Mouse (Mus musculus) intestine, embryonic 14.5 days (tissue): Measurements from ENCODE around the gene Gja5. TPM values are rescaled to one million over a fixed set of nuclear protein-coding genes. Genes with fewer than 3 reads are reported as not detected.
"Not testable (repeated sequence)": the region's sequence is repeated elsewhere in the genome, so short reads cannot be mapped to it uniquely, and the experiment has no call there.

Source experiments
- ATAC-seq: fragments of 200-750 bp; cut with Nextera tagmentation; replicated peaks from 2 replicates; pipeline ENCODE4 v1.8.0; 2017; ENCODE audit warnings: low read depth, moderate number of reproducible peaks, moderate TSS enrichment, moderate library complexity; ENCODE audit not compliant: low FRiP score, low TSS enrichment
- DNase-seq: peaks from one replicate; pipeline ENCODE4 v3.0.0-alpha.2; 2018; ENCODE audit warnings: low spot score
- H3K27ac ChIP-seq: fragments of 300-500 bp; sonication (generic); 2 replicates; pipeline ENCODE4 v1.5.1; 2014; ENCODE audit warnings: low read depth, mild to moderate bottlenecking, control low read depth
- H3K27me3 ChIP-seq: fragments of 300-500 bp; sonication (generic); replicated peaks from 2 replicates; pipeline ENCODE4 v1.6.1; 2014; ENCODE audit warnings: low read length, control low read depth; ENCODE audit not compliant: control insufficient read depth, insufficient read depth
- H3K36me3 ChIP-seq: fragments of 300-500 bp; sonication (generic); 2 replicates; pipeline ENCODE4 v1.6.1; 2014; ENCODE audit warnings: low read length, control low read depth; ENCODE audit not compliant: control insufficient read depth, insufficient read depth
- H3K4me1 ChIP-seq: fragments of 300-500 bp; sonication (generic); replicated peaks from 2 replicates; pipeline ENCODE4 v1.6.1; 2014; ENCODE audit warnings: low read length, control low read depth, mixed read lengths; ENCODE audit not compliant: control insufficient read depth, insufficient read depth
- H3K4me2 ChIP-seq: fragments of 300-500 bp; sonication (generic); 2 replicates; pipeline ENCODE4 v1.6.1; 2014; ENCODE audit warnings: low read length
- H3K4me3 ChIP-seq: fragments of 300-500 bp; sonication (generic); 2 replicates; pipeline ENCODE4 v1.5.1; 2014; ENCODE audit warnings: low read depth, low read length, control low read depth, mixed read lengths
- H3K9ac ChIP-seq: fragments of 300-500 bp; sonication (generic); 2 replicates; pipeline ENCODE4 v1.6.1; 2014; ENCODE audit warnings: mild to moderate bottlenecking, low read length
- H3K9me3 ChIP-seq: fragments of 300-500 bp; sonication (generic); 2 replicates; pipeline ENCODE4 v1.6.1; 2016; ENCODE audit warnings: low read length, control low read depth; ENCODE audit not compliant: control insufficient read depth
- WGBS: fragments of 180-500 bp; shearing (Covaris S2); extraction: QIAGEN DNeasy Blood & Tissue Kit; methylation state at CpG from one replicate; pipeline ENCODE4 v1.1.7; 2014; 5-methylcytosine and 5-hydroxymethylcytosine counted together
- polyA plus RNA-seq: library from polyadenylated mRNA; unstranded; fragments of >200 nt; fragmentation: Nextera tagmentation; extraction: Ambion mirVana; gene quantifications from 2 replicates; pipeline ENCODE4 v1.2.1, GENCODE M21; 2014

The Gja5 gene
- polyA plus RNA-seq, 1 experiment from 2014 or later = 5.2 TPM

DNA sequence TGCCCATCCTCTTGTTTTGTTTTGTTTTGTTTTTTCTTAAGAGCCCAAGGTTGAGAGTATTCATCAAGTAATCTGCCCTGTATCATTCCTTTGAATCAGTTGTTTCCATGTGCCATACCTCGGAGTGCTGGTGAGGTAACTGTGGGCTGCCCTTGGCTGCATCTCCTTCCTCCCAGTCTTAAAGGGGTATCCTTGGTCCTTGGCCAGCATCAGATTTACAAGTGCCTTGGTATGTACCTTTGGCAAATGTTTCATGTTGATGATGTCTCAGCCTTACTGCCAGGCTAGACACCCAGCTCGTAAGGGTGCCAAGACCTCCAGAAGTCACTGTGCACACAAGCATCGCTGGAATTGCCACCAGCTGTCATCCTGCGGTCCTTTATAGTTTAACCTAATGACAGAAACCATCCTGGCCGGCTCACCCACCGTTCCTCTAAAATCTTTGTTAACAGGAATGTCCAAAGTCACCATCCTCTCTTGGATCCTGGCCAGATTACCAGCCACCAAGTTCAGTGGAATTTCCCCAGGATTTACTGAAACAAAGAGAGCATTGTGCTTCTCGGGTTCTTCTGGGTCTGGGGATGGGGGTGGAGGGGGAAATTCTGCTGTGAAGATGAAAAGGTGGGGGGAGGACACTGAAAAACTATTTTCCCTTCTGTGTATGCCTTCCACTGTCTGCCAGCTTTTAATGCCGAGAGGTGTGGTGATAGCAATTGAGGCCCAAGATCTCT lies 147.7 kb downstream of the Gja5 start:
- Histone ChIP-seq H3K9me3 (no peaks in the 10 kb centered on the region), H3K27me3 (no peaks in the 10 kb centered on the region), H3K4me2 (no peak overlapping the region), H3K27ac (no peak overlapping the region), H3K4me3 (no peak overlapping the region), H3K36me3 (no peaks in the 10 kb centered on the region), H3K9ac (no peak overlapping the region), H3K4me1 (peaks cover 12% of the 10 kb centered on the region; the same call in 1 of the 2 replicates)
- ATAC-seq (no peak), DNase-seq (no peak)
- WGBS = 55% methylated on average over 8 of the region's 8 CpGs

- Histone ChIP-seq H3K4me2 (no peak overlapping the region), H3K27ac (no peak overlapping the region), H3K27me3 (no peaks in the 10 kb centered on the region), H3K4me3 (no peak overlapping the region), H3K9me3 (no peaks in the 10 kb centered on the region), H3K4me1 (no peaks in the 10 kb centered on the region), H3K36me3 (no peaks in the 10 kb centered on the region), H3K9ac (no peak overlapping the region)
- 92% methylated on average over 5 of the region's 5 CpGs for WGBS
- ATAC-seq (no peak), DNase-seq (no peak)
Observed at GRCm38 (mm10) chr3:97058704-97059103, 154.2 kb downstream of the Gja5 start.

GRCm38 (mm10) chr3:97060119-97060518 lies 155.6 kb downstream of the Gja5 start:
- H3K27me3 ChIP-seq = no peaks in the 10 kb centered on the region
- no peak overlapping the region for H3K9ac ChIP-seq
- H3K27ac ChIP-seq = no peak overlapping the region
- DNase-seq = no peak
- no peak overlapping the region for H3K4me2 ChIP-seq
- H3K4me3 ChIP-seq = no peak overlapping the region
- 98% methylated on average over 4 of the region's 4 CpGs for WGBS
- H3K9me3 ChIP-seq = no peaks in the 10 kb centered on the region
- ATAC-seq = no peak
- no peaks in the 10 kb centered on the region for H3K4me1 ChIP-seq
- no peaks in the 10 kb centered on the region for H3K36me3 ChIP-seq

- Histone ChIP-seq H3K4me3 (no peak overlapping the region), H3K9me3 (no peaks in the 10 kb centered on the region), H3K4me1 (no peaks in the 10 kb centered on the region), H3K36me3 (no peaks in the 10 kb centered on the region), H3K27ac (no peak overlapping the region), H3K27me3 (no peaks in the 10 kb centered on the region), H3K9ac (no peak overlapping the region), H3K4me2 (no peak overlapping the region)
- no peak for ATAC-seq
- DNase-seq = no peak
- 55% methylated on average over 5 of the region's 5 CpGs for whole genome bisulfite sequencing
Observed at GRCm38 (mm10) chr3:97062814-97063213, 158.3 kb downstream of the Gja5 start.

DNA sequence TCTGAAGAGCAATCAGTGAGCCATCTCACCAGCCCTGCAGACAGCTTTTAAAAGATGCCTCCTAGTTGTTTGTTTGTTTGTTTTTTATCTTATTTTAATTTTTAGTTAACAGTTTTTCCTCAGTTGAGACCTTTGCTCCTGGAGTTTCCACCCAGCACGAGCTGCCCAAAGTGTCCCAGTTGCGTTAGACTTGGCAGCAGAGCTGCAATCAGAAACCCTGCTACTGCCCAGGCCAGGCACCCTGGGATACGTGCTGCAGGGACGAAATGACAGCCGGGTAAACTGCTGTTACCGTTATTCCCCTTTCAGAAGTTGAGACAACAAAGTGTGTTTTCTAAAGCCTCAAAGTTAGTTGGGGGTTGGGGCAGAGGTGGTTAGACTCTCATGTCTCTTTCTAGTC lies 159.6 kb downstream of the Gja5 start:
- 64% methylated on average over 6 of the region's 6 CpGs for WGBS
- Histone ChIP-seq H3K27me3 (no peaks in the 10 kb centered on the region), H3K27ac (no peak overlapping the region), H3K4me1 (no peaks in the 10 kb centered on the region), H3K9ac (no peak overlapping the region), H3K4me3 (no peak overlapping the region), H3K9me3 (no peaks in the 10 kb centered on the region), H3K4me2 (no peak overlapping the region), H3K36me3 (no peaks in the 10 kb centered on the region)
- no peak for ATAC-seq
- no peak for DNase-seq

DNA sequence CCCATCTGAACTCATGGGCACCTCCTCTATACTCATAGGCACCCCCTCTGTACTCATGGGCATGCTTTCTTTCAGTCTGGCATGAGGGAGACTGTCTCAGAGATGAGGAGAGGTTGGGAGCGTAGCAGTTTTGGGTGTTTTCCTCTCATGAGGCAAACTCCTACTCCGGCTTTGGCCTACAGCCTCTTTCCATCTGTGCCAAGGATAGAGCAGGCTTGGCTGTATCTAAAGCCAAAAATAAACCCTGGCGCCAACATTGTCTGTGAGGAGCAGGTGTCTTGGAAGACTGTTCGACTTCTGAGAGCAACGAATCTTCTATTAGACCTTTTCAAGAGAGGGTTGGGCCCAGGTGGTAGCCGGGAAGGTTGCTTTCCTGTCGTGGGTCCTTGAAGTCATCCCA lies 165.1 kb downstream of the Gja5 start:
- H3K9ac ChIP-seq, DNase-seq, H3K27me3 ChIP-seq, H3K27ac ChIP-seq, ATAC-seq, H3K4me3 ChIP-seq, H3K36me3 ChIP-seq, H3K4me1 ChIP-seq, H3K9me3 ChIP-seq, H3K4me2 ChIP-seq: not testable (repeated sequence)
- 86% methylated on average over 7 of the region's 7 CpGs for WGBS

- WGBS = 69% methylated on average over 9 of the region's 9 CpGs
- not testable (repeated sequence) for ATAC-seq, H3K36me3 ChIP-seq, H3K4me1 ChIP-seq, H3K9me3 ChIP-seq, H3K27me3 ChIP-seq, H3K27ac ChIP-seq, H3K9ac ChIP-seq, H3K4me3 ChIP-seq, DNase-seq, H3K4me2 ChIP-seq
Observed at GRCm38 (mm10) chr3:97071916-97072315, 167.4 kb downstream of the Gja5 start.

- not testable (repeated sequence) for ATAC-seq, H3K27me3 ChIP-seq, H3K27ac ChIP-seq, H3K9ac ChIP-seq, H3K4me2 ChIP-seq, H3K4me1 ChIP-seq, DNase-seq, H3K4me3 ChIP-seq, H3K36me3 ChIP-seq, H3K9me3 ChIP-seq
- WGBS = 61% methylated on average over 5 of the region's 5 CpGs
Observed at GRCm38 (mm10) chr3:97072361-97072760, 167.9 kb downstream of the Gja5 start.

DNA sequence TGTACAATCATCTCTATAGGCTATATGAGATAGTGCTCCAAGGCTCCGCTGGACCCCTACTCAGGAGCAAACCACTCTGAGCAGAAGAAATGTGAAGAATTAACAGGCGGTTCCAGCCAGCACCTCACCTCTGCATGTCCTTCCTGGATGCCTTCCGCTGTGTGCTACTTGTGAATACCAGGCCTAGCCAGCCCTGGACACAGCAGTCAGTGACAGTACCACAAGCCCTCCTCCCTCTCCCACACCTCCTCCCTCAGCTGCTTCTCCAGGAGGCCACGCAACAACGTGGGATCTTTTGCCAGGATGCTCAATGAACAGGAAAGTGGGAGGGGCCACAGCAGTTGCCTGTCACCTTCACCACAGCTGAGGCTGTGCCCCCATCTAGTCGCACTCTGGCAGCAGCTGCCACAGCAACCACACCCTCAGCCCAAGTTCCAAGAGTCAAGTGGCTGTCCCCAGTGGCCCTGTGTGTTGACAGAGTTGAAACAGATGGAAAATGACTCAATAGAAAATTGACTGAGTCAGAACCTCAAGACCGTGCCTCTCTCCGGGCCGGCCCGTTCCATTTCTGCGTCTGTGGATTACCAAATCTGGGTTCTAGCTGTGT lies 171.4 kb downstream of the Gja5 start:
- H3K4me3 ChIP-seq, DNase-seq, H3K27ac ChIP-seq, H3K27me3 ChIP-seq, H3K4me2 ChIP-seq, H3K9me3 ChIP-seq, H3K4me1 ChIP-seq, H3K9ac ChIP-seq, H3K36me3 ChIP-seq: not testable (repeated sequence)
- WGBS = 21% methylated on average over 2 of the region's 11 CpGs
- peak; percentile 16; the same call in 1 of the 2 replicates for ATAC-seq
